Mouse (Mus musculus): Measurements from ENCODE around the gene Rab44.

DNA sequence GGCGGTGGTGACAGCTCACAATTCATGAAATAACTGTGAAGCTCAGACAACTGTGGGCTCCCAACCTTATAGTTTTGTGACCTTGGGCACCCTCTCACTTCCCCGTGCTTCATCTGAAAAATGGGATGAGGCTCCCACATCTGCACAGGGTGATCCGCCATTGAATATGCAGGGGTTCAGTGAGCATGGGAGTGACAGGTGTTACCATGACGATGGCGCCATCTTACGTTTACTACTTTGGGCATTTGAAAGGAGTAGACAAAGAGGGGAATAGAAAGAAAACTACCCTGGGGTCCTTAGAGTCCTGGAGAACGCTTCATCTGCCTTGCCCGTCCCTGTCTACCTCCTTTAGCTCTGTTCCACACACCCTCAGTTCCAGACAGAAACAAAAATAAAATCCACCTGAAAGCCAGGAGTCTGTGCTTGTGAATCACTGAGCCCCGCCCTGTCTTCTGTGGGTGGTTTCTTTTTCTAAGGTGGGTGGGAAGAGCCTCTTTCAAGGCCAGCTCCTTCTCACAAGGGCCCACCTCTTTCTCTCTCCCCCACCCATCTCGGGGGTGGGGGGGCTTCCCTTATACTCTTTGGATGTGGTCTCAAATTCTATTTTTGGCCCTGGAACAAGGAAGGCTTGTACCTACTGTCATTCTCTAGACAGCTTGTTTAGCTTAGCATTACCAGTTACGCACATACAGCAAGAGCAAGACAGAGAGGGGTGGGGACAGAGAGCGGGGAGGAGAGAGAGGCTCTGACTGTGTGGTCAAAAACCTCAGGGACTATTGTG is 41.6 kb downstream of the Rab44 start:
- TF ChIP-seq CTCF (IDR thresholded peaks at IDR 0.05; ENCODE audit: low read depth, low read length), result no peak
- no peak for TF ChIP-seq EP300 (IDR thresholded peaks at IDR 0.05; ENCODE audit: insufficient read depth, low read depth, low read length)
- no peak for TF ChIP-seq POLR2A (IDR thresholded peaks at IDR 0.05; ENCODE audit: insufficient read depth, low read length)

All from ES-Bruce4 (cell line).